Mouse (Mus musculus): Measurements from ENCODE around the gene Scgb1b30.
A peak's percentile ranks its signal among the peaks of the same experiment; 100 is the strongest.
"Not testable (repeated sequence)": the region's sequence is repeated elsewhere in the genome, so short reads cannot be mapped to it uniquely, and the experiment has no call there.

The Scgb1b30 gene

GRCm38 (mm10) chr7:34094911-34095481 is at the start of gene Scgb1b30:
Gene Scgb1b30, plus strand, starts transcription at chr7:34095431.
- no peak for DNase-seq (ENCODE audit: low read depth, low spot score)

GRCm38 (mm10) chr7:34068132-34068531 is 27.1 kb upstream of the Scgb1b30 start:
- not testable (repeated sequence) for DNase-seq (ENCODE audit: low read depth, low spot score)

GRCm38 (mm10) chr7:34100002-34100401 is 4.8 kb downstream of the Scgb1b30 start:
- no peak for DNase-seq (ENCODE audit: low read depth, low spot score)

GRCm38 (mm10) chr7:34101276-34101675 is 6.0 kb downstream of the Scgb1b30 start:
- DNase-seq (ENCODE audit: low read depth, low spot score) = no peak

GRCm38 (mm10) chr7:34109190-34109589 is 14.0 kb downstream of the Scgb1b30 start:
- no peak for DNase-seq (ENCODE audit: low read depth, low spot score)

- DNase-seq (ENCODE audit: low read depth, low spot score) = no peak
Observed at GRCm38 (mm10) chr7:34116601-34117000, 21.4 kb downstream of the Scgb1b30 start.

- not testable (repeated sequence) for DNase-seq (ENCODE audit: low read depth, low spot score)
Observed at GRCm38 (mm10) chr7:34120636-34121035, 25.4 kb downstream of the Scgb1b30 start.

GRCm38 (mm10) chr7:34122987-34123720 is 27.9 kb downstream of the Scgb1b30 start:
- DNase-seq (ENCODE audit: low read depth, low spot score) = no peak

GRCm38 (mm10) chr7:34125346-34125745 is 30.1 kb downstream of the Scgb1b30 start:
- DNase-seq (ENCODE audit: low read depth, low spot score) = no peak

GRCm38 (mm10) chr7:34126291-34126690 is 31.1 kb downstream of the Scgb1b30 start:
- no peak for DNase-seq (ENCODE audit: low read depth, low spot score)

- DNase-seq (ENCODE audit: low read depth, low spot score) = no peak
Observed at GRCm38 (mm10) chr7:34131118-34131517, 35.9 kb downstream of the Scgb1b30 start.

GRCm38 (mm10) chr7:34131959-34132354 is 36.7 kb downstream of the Scgb1b30 start:
- DNase-seq (ENCODE audit: low read depth, low spot score) = no peak

- no peak for DNase-seq (ENCODE audit: low read depth, low spot score)
Observed at GRCm38 (mm10) chr7:34132355-34133079, 37.3 kb downstream of the Scgb1b30 start.

GRCm38 (mm10) chr7:34133117-34133762 is 38.0 kb downstream of the Scgb1b30 start, which contains the start of gene Wtip:
Gene Wtip, minus strand, starts transcription at chr7:34133268.
- peak; percentile 28 for DNase-seq (ENCODE audit: low read depth, low spot score)

GRCm38 (mm10) chr7:34134336-34134735 is 39.1 kb downstream of the Scgb1b30 start:
- DNase-seq (ENCODE audit: low read depth, low spot score) = no peak

GRCm38 (mm10) chr7:34139493-34139892 is 44.3 kb downstream of the Scgb1b30 start:
- no peak for DNase-seq (ENCODE audit: low read depth, low spot score)

GRCm38 (mm10) chr7:34141123-34141522 is 45.9 kb downstream of the Scgb1b30 start:
- no peak for DNase-seq (ENCODE audit: low read depth, low spot score)

- DNase-seq (ENCODE audit: low read depth, low spot score) = no peak
Observed at GRCm38 (mm10) chr7:34147193-34147592, 52.0 kb downstream of the Scgb1b30 start.

Data from retina, adult 2 months (tissue).